Mouse (Mus musculus) layer of hippocampus, adult 8-10 months (tissue): Measurements from ENCODE around the gene Malsu1. TPM values are rescaled to one million over a fixed set of nuclear protein-coding genes. Genes with fewer than 3 reads are reported as not detected.
A peak's percentile ranks its signal among the peaks of the same experiment; 100 is the strongest.

Experiments
- DNase-seq, 2 experiments: peaks; one replicate each; pipeline ENCODE4 v3.0.0; 2022; ENCODE audit warnings: low spot score in 2 of 2
- total RNA-seq, 4 experiments: library from RNA; stranded (reverse); gene quantifications; 2 replicates each; pipeline ENCODE4 v1.2.4; 2022

The Malsu1 gene
- total RNA-seq, 4 experiments from 2014 or later: 24.3 to 30.0 (median 27.4) TPM

DNA sequence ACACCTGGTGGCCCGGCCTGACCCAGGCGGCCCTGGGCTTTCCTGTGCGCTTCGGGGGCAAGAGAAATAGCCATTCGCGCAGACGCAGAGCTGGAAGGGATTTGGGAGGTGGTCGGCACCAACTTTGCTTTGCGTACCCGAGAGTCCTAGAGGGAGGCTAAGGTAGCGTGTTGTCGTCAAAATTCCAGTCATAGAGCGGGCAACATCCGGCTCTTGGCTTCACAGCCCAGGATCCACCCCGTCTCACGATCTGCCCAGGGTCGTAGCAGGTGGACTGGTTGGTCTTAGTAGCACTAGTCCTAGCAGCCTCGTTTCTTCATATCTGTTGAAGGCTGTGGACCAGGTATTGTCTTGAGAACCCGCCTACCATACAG lies 509 bp downstream of the Malsu1 start:
- no peak for DNase-seq

DNA sequence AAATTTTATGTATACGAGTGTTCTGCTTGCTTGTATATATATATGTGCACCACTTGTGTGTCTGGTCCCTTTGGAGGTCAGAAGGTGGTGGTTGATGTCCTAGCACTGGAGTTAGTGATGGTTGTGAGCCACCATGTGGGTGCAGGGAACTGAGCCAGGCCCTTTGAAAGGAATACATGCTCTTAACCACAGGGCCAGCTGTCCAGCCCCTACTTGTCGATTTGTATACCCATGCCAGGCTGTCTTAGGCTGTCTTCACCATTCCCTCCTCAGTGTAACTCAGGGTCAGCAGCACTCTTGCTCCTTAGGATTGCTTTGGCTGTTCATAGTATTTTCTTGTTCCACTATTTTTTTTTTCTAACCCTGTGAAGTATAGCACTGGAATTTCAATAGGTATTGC lies 4.3 kb downstream of the Malsu1 start:
- DNase-seq: no peak

DNA sequence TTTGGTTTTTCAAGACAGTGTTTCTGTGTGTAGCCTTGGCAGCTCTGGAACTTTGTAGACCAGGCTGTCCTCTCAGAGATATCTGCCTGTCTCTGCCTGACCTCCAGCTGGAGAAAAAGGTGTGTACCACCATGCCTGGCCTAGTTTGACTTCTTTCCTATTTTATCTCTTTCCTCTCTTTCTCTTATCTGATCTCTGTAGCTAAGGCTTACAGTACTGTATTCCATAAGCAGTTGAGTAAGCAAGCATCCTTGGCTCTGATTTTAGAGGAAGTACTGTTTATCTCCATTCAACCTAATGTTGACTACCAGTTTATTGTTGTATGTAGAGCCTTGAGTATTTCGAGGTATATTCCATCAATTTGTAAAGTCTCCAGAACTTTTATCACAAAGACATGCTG lies 5.7 kb downstream of the Malsu1 start:
- no peak for DNase-seq

DNA sequence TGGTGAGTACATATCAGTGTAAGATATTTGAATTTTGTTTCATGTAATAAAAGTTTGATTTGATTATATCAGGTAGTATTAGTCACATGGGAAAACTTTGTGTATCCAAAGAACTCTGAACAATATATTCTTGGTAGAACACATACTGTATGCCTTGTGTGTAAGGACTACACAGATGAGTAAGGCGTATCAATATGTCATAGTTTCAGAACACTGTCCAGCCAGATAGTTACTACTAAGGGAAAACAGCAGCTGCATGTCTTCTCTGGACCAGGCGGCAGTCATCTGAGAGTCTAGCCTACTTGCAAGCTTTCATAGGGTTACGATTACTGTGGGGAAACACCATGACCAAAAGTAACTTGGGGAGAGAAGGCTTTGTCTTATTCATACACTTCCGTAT lies 9.4 kb downstream of the Malsu1 start:
- no peak for DNase-seq

DNA sequence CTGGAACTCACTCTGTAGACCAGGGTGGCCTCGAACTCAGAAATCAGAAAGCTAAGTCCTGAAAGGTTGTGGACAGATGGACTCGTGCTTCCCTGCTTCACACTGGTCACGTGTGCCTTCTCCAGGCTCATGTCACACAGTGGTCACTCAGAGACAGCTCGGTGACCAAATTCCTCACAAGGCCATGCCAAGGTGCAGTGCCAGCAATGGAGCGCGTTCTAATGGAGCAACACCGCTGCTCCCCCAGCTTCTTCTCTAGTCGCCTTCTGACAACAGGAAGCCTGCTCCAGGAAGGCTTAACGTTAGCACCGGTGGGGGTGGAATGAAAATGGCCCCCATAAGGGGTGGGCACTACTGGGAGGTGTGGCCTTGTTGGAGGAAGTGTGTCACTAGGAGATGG lies 21.4 kb downstream of the Malsu1 start:
- no peak for DNase-seq

DNA sequence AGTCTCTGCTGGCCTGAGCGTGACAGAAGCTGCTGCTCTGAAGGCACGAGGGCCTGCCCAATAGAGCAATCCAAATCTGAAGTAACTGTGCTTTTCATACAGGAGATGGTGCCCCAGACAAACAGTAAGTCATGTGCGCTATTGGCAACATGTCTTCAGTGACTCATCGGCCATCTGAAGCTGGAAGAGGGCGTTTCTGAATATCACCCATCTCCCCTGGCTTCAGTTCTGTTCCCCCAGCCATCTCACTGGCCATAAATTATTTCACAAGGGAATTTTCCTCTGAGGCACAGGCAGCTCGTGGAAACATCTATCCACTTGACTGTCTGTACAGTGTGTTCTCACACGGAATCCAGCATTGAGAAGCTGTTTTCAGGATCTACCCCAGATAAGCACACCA lies 22.8 kb downstream of the Malsu1 start:
- peak; percentile 19 to 30 for DNase-seq

DNA sequence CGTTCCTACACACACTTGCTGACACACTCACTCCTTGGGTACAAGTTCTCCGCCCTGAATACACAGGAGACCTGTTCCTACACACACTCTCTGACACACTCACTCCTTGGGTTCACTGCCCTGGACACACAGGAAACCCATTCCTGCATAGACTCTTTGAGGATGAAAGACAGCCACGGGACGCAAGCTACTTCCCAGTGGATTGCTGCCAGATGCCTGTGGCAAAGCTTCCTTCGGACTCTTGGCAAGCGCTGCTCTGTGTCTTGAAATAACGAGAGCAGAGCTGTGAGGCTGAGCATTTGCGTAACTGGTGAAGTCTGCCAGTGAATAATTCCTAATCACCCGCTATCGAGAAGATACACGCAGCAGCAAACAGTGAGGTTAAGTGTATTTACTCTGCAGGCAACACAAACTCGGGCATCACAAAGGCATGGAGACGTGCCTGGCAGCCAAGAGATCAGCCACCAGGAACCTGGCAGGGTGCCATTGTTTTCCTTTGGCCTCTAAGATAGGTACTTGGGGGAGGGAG lies 23.4 kb downstream of the Malsu1 start:
- peak; percentile 72 to 73 for DNase-seq

DNA sequence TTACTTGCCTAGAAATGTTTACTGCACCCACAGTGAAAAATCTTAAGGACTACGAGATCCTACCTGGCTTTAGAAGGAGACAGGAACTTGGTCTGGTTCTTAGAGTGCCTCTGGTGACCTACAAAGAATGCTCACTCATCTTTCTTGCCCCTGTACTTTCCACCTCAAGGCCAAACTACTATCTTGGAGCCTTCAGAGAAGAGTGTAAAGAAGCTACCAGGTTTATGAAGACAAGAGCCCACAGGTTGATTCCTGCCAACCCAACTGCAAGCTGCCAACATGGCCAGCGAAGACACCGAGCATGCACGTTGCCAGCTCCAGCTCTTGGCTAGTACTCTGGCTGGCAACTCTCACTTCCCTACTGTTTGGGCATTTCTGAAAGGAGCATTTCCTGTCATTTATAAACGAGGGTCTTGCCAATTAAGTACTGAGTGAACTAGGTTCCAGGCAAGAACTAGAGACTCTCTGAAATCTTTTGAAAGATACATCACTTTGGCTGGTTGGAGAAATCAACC lies 24.1 kb downstream of the Malsu1 start:
- no peak for DNase-seq

DNA sequence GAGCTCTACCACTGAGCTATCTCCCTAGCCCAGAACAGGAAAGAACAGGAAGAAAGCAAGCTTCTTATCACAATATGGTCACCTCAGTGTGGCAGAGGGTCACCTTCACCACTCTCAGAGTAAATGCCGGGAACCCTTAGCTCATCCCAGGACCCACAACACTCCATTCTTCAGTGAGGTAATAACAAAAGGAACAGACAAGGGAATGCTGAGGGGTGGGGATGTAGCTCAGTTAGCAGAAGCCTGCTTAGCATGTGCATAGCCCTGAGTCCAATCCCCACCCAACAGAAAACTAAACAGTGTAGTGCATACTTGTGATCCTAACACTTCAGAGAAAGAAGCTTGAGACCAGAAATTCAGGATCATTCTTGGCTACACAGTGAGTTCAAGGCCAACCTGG lies 25.5 kb downstream of the Malsu1 start:
- no peak for DNase-seq

DNA sequence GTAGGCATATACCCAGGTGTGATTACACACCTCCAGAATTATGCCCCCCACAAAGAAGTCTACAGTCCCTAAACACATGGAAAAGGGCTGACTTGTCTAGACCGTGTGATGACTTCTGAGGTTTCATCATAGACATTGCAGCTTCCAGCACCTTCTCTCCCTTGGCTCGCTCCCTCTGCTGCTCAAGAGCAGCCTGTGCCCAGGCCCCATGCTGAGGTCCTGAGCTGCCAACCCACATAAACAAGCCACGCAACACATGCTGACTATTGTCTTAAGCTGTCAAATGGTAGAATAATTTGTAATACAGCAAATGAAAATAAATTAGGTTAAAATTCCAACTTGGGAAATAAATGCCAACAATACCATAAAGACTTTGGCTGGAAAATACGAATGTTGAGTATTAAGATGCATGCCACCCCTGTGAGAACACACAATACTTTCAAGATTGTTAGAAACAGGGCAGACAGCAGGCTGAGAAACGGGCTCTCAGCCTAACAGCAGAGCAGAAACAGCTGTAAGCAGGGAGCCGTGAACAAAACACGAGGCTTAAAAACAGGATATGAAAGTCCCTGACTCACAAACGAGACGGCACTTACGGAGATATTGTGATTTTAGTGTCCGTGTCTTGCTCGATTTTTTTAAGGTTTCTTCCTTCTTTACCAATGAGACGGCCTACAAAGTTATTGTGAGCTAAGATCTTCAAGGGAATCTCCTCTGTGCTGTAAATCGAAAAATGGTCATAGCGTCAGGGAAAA lies 33.3 kb downstream of the Malsu1 start:
- DNase-seq: no peak

DNA sequence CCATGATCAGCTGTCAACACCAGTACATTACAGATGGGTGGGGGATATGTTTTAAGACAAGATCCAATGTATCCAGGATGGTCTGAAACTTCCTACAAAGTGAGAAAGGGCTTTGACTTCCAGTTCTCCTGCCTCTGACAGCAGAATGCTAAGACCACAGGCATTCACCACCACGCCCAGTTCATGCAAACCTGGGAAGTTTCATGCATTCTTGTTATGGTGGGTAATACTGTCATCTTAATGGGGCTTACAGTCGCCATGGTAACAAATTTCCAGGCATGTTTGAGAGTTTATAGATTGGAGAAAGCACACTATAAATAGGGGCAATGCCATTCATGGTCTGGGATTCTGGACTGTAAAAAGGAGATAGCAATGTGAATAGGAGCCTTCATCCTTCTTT lies 35.6 kb downstream of the Malsu1 start:
- no peak for DNase-seq

DNA sequence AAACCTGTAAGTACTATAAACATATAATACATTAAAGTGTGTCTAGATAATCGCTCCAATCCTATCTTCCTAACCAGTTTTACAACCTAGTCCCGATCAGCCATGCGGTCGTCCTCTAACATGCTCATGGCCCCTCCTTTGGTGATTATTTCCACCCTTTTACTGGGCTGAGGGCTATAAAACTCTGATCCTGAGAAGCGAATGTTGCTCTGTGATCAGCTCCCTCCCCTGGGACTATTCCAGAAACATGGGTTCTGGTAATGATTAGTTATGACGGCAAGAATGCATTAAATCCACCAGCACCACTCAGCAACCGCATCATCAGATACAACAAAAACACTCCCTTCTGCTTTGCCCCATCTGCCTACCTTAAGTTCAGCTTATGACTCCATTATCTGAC lies 40.3 kb downstream of the Malsu1 start:
- DNase-seq: no peak

DNA sequence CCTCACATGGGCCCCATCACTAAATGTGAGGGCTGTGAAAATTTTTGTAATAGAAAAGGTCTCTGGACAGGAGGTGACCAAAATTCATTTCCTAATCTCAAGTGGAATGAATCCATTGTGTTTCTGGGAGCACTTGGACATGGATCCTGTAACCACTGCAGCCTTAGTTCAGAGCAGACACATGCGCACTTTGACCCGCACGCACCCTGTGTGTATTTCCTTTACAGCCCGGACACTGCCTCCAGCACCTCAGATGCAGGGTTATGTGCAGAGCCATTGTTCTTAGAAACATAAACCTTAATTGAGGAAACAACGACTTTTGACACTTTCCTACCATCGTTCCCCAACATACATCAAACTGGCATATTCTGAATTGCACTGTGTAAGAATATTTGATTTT lies 40.9 kb downstream of the Malsu1 start:
- DNase-seq: no peak

DNA sequence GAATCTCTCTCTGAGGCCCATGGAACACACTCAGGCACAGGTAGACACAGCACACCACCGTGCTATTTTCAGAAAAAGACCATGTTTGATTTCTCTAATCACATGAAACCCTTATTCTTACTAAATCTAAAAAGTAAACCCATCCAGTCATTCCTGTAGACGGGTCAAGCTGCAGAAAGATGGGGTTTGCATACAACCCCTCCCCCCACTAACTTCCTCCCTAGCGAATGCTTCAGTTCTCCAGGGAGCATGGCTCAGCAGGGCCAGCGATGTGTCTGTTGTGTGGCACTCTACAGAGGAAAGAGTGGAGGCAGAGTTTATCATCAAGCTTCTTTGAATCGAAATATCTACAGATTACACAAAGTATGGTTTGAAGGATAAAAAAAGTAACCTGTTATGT lies 42.0 kb downstream of the Malsu1 start:
- DNase-seq: no peak

DNA sequence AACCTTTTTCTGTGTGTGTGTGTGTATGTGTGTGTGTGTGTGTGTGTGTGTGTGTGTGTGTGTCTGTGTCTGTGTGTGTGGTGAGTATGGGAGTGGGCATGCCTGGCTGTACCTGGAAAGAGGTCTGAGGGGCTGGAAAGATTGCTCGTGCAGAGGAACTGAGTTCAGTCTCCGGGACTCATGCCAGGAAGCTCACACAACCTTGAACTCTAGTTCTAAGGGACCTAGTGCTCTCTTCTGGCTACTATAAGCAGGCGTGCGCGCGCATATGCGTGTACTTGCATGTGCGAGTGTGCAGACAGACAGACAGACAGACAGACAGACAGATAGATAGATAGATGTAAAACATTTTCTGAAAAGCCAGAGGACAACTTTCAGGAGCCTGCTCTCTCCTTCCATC lies 42.6 kb downstream of the Malsu1 start:
- no peak for DNase-seq

DNA sequence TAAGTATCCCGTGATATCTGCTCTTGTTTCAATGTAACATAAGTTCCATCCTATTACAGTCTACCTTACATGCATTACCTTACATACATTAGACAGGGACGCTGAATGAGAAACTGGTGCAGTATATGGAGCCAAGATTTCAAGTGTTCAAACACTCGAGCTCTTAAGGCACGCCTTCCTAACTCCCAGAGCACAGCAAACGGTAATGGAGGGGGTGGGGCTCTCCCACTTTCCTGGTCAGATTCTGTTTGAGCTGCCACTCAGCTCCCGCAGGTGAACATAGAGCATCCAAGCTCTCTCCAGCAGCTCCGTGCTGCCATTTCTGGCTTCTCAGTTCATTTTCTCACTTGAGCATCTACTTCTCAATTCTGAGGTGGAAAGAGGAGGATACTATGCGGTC lies 44.9 kb downstream of the Malsu1 start:
- no peak for DNase-seq

DNA sequence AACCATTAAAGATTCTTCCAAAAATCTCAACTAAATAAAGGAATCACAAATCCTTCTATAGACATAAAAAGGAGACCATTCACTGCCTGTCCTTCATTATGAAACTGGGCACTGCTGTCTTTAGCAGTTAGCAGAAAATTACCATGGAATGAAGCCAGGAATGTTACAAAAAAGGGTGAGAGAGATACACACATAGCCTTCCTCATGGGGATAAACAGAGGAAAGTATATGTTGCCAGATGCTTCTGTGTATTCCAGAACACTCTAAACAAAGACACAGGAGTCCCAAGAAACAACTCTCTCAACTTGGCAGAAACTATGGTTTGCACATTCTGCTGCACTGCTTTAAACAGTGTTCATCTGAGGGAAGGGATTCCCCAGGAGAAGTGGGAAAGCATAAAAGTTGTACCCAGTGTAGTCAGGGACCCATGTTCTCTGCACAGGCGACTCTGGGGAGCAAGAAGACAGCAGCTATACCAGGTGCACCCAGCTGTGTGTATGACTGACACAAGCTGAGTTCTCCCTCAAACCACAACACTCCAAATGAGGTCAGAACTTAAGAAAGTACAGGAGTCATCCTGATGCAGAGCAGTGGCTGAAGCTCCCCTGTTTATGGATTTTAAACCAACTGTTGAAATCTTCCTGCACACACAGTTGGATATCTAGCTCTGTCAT lies 46.0 kb downstream of the Malsu1 start:
- no peak for DNase-seq

DNA sequence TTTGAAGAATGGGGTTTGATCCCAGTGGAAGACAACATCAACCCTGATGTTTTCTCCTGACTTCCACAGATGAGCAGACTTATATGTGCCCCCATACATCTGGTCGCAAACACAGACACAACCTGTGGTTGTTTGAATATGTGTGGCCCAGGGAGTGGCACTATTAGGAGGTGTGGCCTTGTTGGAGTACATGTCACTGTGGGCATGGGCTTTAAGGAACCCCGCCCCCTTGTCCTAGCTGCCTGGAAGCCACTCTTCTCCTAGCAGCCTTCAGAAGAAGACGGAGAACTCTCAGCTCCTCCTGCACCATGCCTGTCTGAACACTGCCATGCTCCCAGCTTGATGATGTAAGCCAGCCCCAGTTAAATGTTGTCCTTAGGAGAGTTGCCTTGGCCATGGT lies 46.8 kb downstream of the Malsu1 start:
- no peak for DNase-seq

DNA sequence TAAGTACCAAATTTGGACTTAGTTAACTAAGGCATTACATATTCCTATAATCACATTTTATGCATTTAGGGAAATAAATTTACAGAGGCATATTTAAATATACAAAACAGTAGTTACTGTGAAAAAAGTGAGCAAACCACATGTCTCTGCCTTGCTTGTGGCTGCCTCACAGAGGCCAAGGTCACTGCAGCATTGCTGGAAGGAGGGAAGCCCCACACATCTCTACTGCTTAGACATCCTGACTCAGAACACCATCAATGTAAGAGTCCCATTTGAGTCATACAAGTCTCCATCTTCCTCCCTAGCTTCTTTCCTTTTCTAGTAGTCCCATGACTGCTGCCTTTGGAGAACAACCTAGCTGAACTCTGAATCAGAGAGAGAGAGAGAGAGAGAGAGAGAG lies 56.7 kb downstream of the Malsu1 start:
- DNase-seq: no peak

DNA sequence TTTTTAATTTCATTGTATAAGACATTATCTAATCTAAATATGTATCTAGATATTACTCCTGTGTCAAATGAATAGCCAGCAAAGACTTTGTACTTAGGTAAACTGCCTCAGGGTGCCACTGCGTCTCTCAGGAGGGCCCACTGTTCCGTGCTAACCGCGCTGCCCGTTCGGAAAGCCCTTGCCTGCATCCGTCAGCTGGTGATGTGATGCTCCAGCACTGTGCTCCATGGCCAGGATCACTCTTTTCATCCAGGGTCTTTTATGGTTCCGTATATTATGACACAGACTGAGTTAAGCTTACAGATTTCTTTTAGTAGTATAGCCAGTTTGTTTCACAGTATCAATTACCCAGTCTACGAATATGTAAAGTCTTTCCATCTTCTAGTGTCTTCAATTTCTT lies 58.3 kb downstream of the Malsu1 start:
- DNase-seq: no peak

DNA sequence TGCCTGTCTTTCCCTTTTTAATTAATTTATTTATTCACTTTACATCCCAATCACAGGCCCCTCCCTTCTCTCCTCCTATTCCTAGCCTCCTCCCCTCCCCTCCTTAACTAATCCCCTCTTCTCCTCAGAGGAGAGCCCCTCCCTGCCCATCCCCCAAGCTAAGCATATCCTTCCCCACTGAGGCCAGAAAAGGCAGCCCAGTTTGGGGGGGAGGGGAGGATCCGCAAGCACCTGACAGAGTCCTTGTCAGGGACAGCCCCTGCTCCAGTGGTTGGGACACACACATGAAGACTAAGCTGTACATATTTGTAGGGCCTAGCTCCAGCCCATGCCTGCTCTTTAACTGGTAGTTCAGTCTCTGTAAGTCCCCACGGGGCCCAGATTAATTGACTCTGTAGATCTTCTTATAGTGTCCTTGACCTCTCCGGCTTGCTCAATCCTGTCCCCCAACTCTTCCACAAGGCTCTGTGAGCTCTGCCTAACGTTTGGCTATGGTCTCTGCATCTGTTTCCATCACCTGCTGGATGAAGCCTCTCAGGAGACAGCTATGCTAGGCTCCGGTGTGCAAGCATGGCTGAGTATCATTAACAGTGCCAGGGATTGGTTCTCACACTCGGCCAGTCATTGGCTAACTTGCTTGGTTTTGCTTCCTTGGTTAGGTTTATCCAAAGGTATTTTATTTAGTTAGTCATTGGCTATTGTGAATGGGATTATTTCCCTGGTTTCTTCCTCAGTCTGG lies 58.9 kb downstream of the Malsu1 start:
- DNase-seq: no peak
